ENCODE assay signal across 27 mouse cellular contexts in genomic region chr16:38110575-38110974, GRCm38 (mm10). TPM values are rescaled to one million over a fixed set of nuclear protein-coding genes. Genes with fewer than 3 reads are reported as not detected.
A peak's percentile ranks its signal among the peaks of the same experiment; 100 is the strongest.
DNase-seq lines count a peak whose midpoint lies in the region; ATAC-seq and TF ChIP-seq lines count a peak whose summit lies in the region.
"Had no signal": no experiment of that assay in that cellular context is flagged by ENCODE, and none has a peak within 500 bp of the region (broad histone marks: within the 10 kb centered on the region; RNA-seq: fewer than 3 reads in every experiment).

No protein-coding gene starts in this region.

- intact Hi-C loops in gastrocnemius, postnatal 14 days (cut with DNase I; ENCODE audit: low total_unique reads), result no loop called here

- no peaks in the 10 kb centered on the region for H3K9me3 ChIP-seq in lung, postnatal 0 days (ENCODE audit: low read length)
- H3K9me3 ChIP-seq in kidney, embryonic 15.5 days (replicated peaks), result no peaks in the 10 kb centered on the region
- H3K9me3 ChIP-seq: embryonic facial prominence, embryonic 12.5 days; forebrain, embryonic 15.5 days; hindbrain, embryonic 10.5 days; hindbrain, embryonic 15.5 days; limb, embryonic 12.5 days; liver, embryonic 15.5 days; lung, embryonic 15.5 days; midbrain, embryonic 10.5 days; neural tube, embryonic 13.5 days had no signal

- H3K36me3 ChIP-seq in lung, postnatal 0 days (ENCODE audit: insufficient read depth, low read length), result no peaks in the 10 kb centered on the region
- peaks cover 12% of the 10 kb centered on the region for H3K36me3 ChIP-seq in kidney, embryonic 15.5 days
- H3K36me3 ChIP-seq: forebrain, embryonic 15.5 days; hindbrain, embryonic 15.5 days had no signal

- H3K4me2 ChIP-seq in lung, postnatal 0 days (replicated peaks; ENCODE audit: low read depth, low read length), result no peak overlapping the region
- no peak overlapping the region for H3K4me2 ChIP-seq in kidney, embryonic 15.5 days
- H3K4me2 ChIP-seq: embryonic facial prominence, embryonic 12.5 days; forebrain, embryonic 15.5 days; heart, embryonic 11.5 days; hindbrain, embryonic 15.5 days; limb, embryonic 12.5 days; liver, embryonic 15.5 days; lung, embryonic 15.5 days; neural tube, embryonic 13.5 days had no signal

- no peak overlapping the region for H3K27ac ChIP-seq in lung, postnatal 0 days (ENCODE audit: low read length)
- no peak overlapping the region for H3K27ac ChIP-seq in kidney, embryonic 15.5 days
- H3K27ac ChIP-seq: embryonic facial prominence, embryonic 12.5 days; forebrain, embryonic 15.5 days; hindbrain, embryonic 10.5 days; hindbrain, embryonic 15.5 days; layer of hippocampus, adult 2 months; left cerebral cortex, adult 2 months; limb, embryonic 12.5 days; liver, embryonic 15.5 days; lung, embryonic 15.5 days; macrophage; midbrain, embryonic 10.5 days; neural tube, embryonic 13.5 days had no signal

- no peak for TF ChIP-seq POLR2A in lung, adult 2 months (IDR thresholded peaks at IDR 0.05; ENCODE audit: borderline replicate concordance, extremely low read depth, low read depth, low read length)

- peak; percentile 23 to 57 for DNase-seq in adrenal gland, adult (ENCODE audit: inconsistent age in 2 of 2, low spot score in 1 of 2)
- no peak for DNase-seq in adrenal gland, postnatal 14 days
- DNase-seq in lung, postnatal 0 days (ENCODE audit: low spot score), result peak; percentile 44
- DNase-seq in lung, adult 2 months, result no peak
- peak; percentile 56 for DNase-seq in brain, adult 2 months (ENCODE audit: low read depth, low spot score)
- DNase-seq in gastrocnemius, postnatal 14 days, result no peak
- DNase-seq: cerebellum, adult 2 months; cerebellum, postnatal 14 days; kidney, adult 11 months; kidney, postnatal 36 days; thymus, postnatal 14 days had no signal

- no peak overlapping the region for H3K4me3 ChIP-seq in lung, postnatal 0 days (ENCODE audit: low read depth, low read length)
- H3K4me3 ChIP-seq in lung, adult 2 months (replicated peaks; ENCODE audit: extremely low read depth, low read depth, low read length), result no peak overlapping the region
- H3K4me3 ChIP-seq in kidney, embryonic 15.5 days (replicated peaks), result no peak overlapping the region
- H3K4me3 ChIP-seq: embryonic facial prominence, embryonic 12.5 days; forebrain, embryonic 15.5 days; hindbrain, embryonic 10.5 days; hindbrain, embryonic 15.5 days; layer of hippocampus, adult 2 months; left cerebral cortex, adult 2 months; limb, embryonic 12.5 days; liver, embryonic 15.5 days; lung, embryonic 15.5 days; midbrain, embryonic 10.5 days; neural tube, embryonic 13.5 days had no signal

- no peaks in the 10 kb centered on the region for H3K4me1 ChIP-seq in lung, postnatal 0 days (ENCODE audit: insufficient read depth, low read depth, low read length)
- peaks cover 16% of the 10 kb centered on the region for H3K4me1 ChIP-seq in lung, adult 2 months (ENCODE audit: control insufficient read depth, insufficient read depth, low read length)
- peaks cover 17% of the 10 kb centered on the region for H3K4me1 ChIP-seq in kidney, embryonic 15.5 days
- H3K4me1 ChIP-seq: embryonic facial prominence, embryonic 12.5 days; hindbrain, embryonic 10.5 days; limb, embryonic 12.5 days had no signal

- 19% methylated on average over 5 of the region's 5 CpGs for WGBS in lung, postnatal 0 days
- WGBS in lung, adult 2 months, result 13% methylated on average over 5 of the region's 5 CpGs
- WGBS in kidney, embryonic 15.5 days, result 35% methylated on average over 5 of the region's 5 CpGs

- no peak; the same call in 1 of the 2 replicates for ATAC-seq in lung, postnatal 0 days
- peak; percentile 70 for ATAC-seq in megakaryocyte progenitor cell, adult 5-6 weeks (replicated peaks; ENCODE audit: poor library complexity)
- ATAC-seq in kidney, embryonic 15.5 days (replicated peaks; ENCODE audit: low FRiP score), result no peak
- ATAC-seq: forebrain, embryonic 15.5 days; inflammation-experienced regulatory T-cells, adult 6 months had no signal

- TF ChIP-seq EP300 in lung, postnatal 0 days (IDR thresholded peaks at IDR 0.05), result no peak

- no peaks in the 10 kb centered on the region for H3K27me3 ChIP-seq in lung, postnatal 0 days (replicated peaks; ENCODE audit: insufficient read depth, low read length)
- no peaks in the 10 kb centered on the region for H3K27me3 ChIP-seq in kidney, embryonic 15.5 days
- H3K27me3 ChIP-seq: embryonic facial prominence, embryonic 12.5 days; forebrain, embryonic 15.5 days; hindbrain, embryonic 15.5 days; limb, embryonic 12.5 days; liver, embryonic 15.5 days; lung, embryonic 15.5 days; neural tube, embryonic 13.5 days had no signal

- no peak overlapping the region for H3K9ac ChIP-seq in lung, postnatal 0 days (replicated peaks; ENCODE audit: low read depth)
- no peak overlapping the region for H3K9ac ChIP-seq in kidney, embryonic 15.5 days
- H3K9ac ChIP-seq: embryonic facial prominence, embryonic 12.5 days; forebrain, embryonic 15.5 days; hindbrain, embryonic 15.5 days; limb, embryonic 12.5 days; liver, embryonic 15.5 days; lung, embryonic 15.5 days; neural tube, embryonic 13.5 days had no signal

- TF ChIP-seq CTCF in lung, postnatal 0 days (IDR thresholded peaks at IDR 0.05), result no peak
- no peak for TF ChIP-seq CTCF in lung, adult 2 months (IDR thresholded peaks at IDR 0.05; ENCODE audit: insufficient read depth, low read length)

RNA-seq across cellular contexts. Expression of gene Gsk3b, which starts 21.8 kb away (rescaled TPM):
- total RNA-seq in adrenal gland, postnatal 14 days (2021), result 62.3 and 64.9 TPM in 2 replicates
- 43.0 and 51.0 TPM in 2 replicates for polyA plus RNA-seq in lung, postnatal 0 days (2015; fragmentation: Nextera tagmentation; extraction: Ambion mirVana)
- polyA plus RNA-seq in lung, adult 2 months (2012; rRNA removed), result 18.6 and 20.8 TPM in 2 replicates
- 43.8 and 49.7 TPM in 2 replicates for total RNA-seq in megakaryocyte progenitor cell, adult 5-6 weeks (2015)
- total RNA-seq in megakaryocyte progenitor cell, adult 5-6 weeks (2017), result 20.1 and 23.5 TPM in 2 replicates
- total RNA-seq in gastrocnemius, postnatal 14 days (2021), result 10 to 100 TPM; 47.2 to 49.3 TPM
- polyA plus RNA-seq in kidney, embryonic 15.5 days (2015; fragmentation: Nextera tagmentation; extraction: Ambion mirVana), result 58.4 and 60.0 TPM in 2 replicates

Comparison
In these comparisons a context has a peak if more than half of its experiments do, and no peak if none do; other contexts are left out.
1. DNase-seq: peak in adrenal gland, adult (2 of 2), lung, postnatal 0 days (single experiment) and brain, adult 2 months (single experiment); none in adrenal gland, postnatal 14 days (single experiment), lung, adult 2 months (single experiment) and gastrocnemius, postnatal 14 days (single experiment).